Mouse (Mus musculus) T-cell, adult 66 days (primary cell): ENCODE results near the gene Spata25. TPM values are rescaled to one million over a fixed set of nuclear protein-coding genes. Genes with fewer than 3 reads are reported as not detected.

Experiments
- total RNA-seq, 2 experiments: library from RNA; stranded (reverse); gene quantifications; 3 replicates in 1 of 2; 4 replicates in 1 of 2; pipeline ENCODE4 v1.2.4; 2023

The Spata25 gene
- not detected for total RNA-seq

GRCm38 (mm10) chr2:164828437-164828836 is at the start of gene Spata25:
Gene Spata25 (minus strand): TSS chr2:164828537.

GRCm38 (mm10) chr2:164857101-164857821 is 28.9 kb upstream of the Spata25 start, which contains the start of gene Pltp:
Gene Pltp (minus strand): TSS chr2:164857711.

GRCm38 (mm10) chr2:164833314-164833959 is 5.1 kb upstream of the Spata25 start, which contains the start of gene Neurl2:
Gene Neurl2 (minus strand): TSS chr2:164833456.

GRCm38 (mm10) chr2:164832748-164833301 is 4.5 kb upstream of the Spata25 start, which contains the start of gene Ctsa:
Gene Ctsa (plus strand): TSS chr2:164832873.

GRCm38 (mm10) chr2:164822636-164823165 is 5.6 kb downstream of the Spata25 start, which contains the start of gene Zswim1:
Gene Zswim1 (plus strand): TSS chr2:164822686.

GRCm38 (mm10) chr2:164804533-164805331 is 23.6 kb downstream of the Spata25 start, which contains the start of the genes Acot8 and Zswim3:
Gene Acot8 (minus strand): TSS chr2:164804882.
Gene Zswim3 (plus strand): TSS chr2:164805098.

GRCm38 (mm10) chr2:164785481-164786387 is 42.6 kb downstream of the Spata25 start, which contains the start of gene Snx21:
Gene Snx21 (plus strand): TSS chr2:164785823.

GRCm38 (mm10) chr2:164779481-164780086 is 48.8 kb downstream of the Spata25 start, which contains the start of gene Tnnc2:
Gene Tnnc2 (minus strand): TSS chr2:164779967.

Other genes with a start within 250 kb of the Spata25 start
- not detected for gene Wfdc6a, start 243.1 kb downstream of the Spata25 start, total RNA-seq
- not detected for gene Eppin, start 234.9 kb downstream of the Spata25 start, total RNA-seq
- not detected for gene Wfdc6b, start 215.0 kb downstream of the Spata25 start, total RNA-seq
- gene Wfdc8, start 214.9 kb downstream of the Spata25 start, total RNA-seq, result not detected
- not detected for gene Wfdc16, start 189.7 kb downstream of the Spata25 start, total RNA-seq
- not detected for gene Wfdc10, start 172.5 kb downstream of the Spata25 start, total RNA-seq
- not detected for gene Wfdc9, start 172.0 kb downstream of the Spata25 start, total RNA-seq
- not detected for gene Wfdc11, start 154.4 kb downstream of the Spata25 start, total RNA-seq
- not detected for gene Wfdc13, start 143.4 kb downstream of the Spata25 start, total RNA-seq
- not detected for gene Spint4, start 130.0 kb downstream of the Spata25 start, total RNA-seq
- not detected for gene Spint5, start 113.2 kb downstream of the Spata25 start, total RNA-seq
- gene Wfdc3, start 82.6 kb downstream of the Spata25 start, total RNA-seq, result under 1 TPM in 1 of 2 experiments, not detected in 1; 0.36 TPM
- gene Dnttip1, start 82.6 kb downstream of the Spata25 start, total RNA-seq, result 10 to 100 TPM; 41.7 to 46.9 TPM
- gene Ube2c, start 58.6 kb downstream of the Spata25 start, total RNA-seq, result 1 to 10 TPM; 2.9 to 9.5 TPM
- gene Tnnc2, start 48.6 kb downstream of the Spata25 start, total RNA-seq, result not detected
- under 1 TPM; 0.33 to 0.96 TPM for gene Snx21, start 42.7 kb downstream of the Spata25 start, total RNA-seq
- 10 to 100 TPM; 51.6 to 59.8 TPM for gene Acot8, start 23.7 kb downstream of the Spata25 start, total RNA-seq
- 1 to 10 TPM; 3.4 to 3.6 TPM for gene Zswim3, start 23.4 kb downstream of the Spata25 start, total RNA-seq
- gene Zswim1, start 5.9 kb downstream of the Spata25 start, total RNA-seq, result 10 to 100 TPM; 11.1 to 11.2 TPM
- 100 to 1,000 TPM; 118 to 128 TPM for gene Ctsa, start 4.3 kb upstream of the Spata25 start, total RNA-seq
- gene Neurl2, start 4.9 kb upstream of the Spata25 start, total RNA-seq, result 1 to 10 TPM; 1.1 to 1.7 TPM
- 1 to 10 TPM; 5.7 to 6.9 TPM for gene Pltp, start 29.2 kb upstream of the Spata25 start, total RNA-seq
- 100 to 1,000 TPM in 1 of 2 experiments, 10 to 100 TPM in 1; 83.5 to 104 TPM for gene Pcif1, start 50.8 kb upstream of the Spata25 start, total RNA-seq
- gene Zfp335, start 83.2 kb upstream of the Spata25 start, total RNA-seq, result 10 to 100 TPM; 55.6 to 55.9 TPM
- gene Mmp9, start 112.2 kb upstream of the Spata25 start, total RNA-seq, result 1 to 10 TPM; 3.8 to 4.2 TPM
- 1 to 10 TPM in 1 of 2 experiments, under 1 TPM in 1; 0.68 to 1.4 TPM for gene Slc12a5, start 132.3 kb upstream of the Spata25 start, total RNA-seq
- gene Ncoa5, start 206.3 kb upstream of the Spata25 start, total RNA-seq, result 10 to 100 TPM; 42.9 to 45.8 TPM
- gene Cd40, start 227.1 kb upstream of the Spata25 start, total RNA-seq, result under 1 TPM in 1 of 2 experiments, not detected in 1; 0.55 TPM